Mouse (Mus musculus) layer of hippocampus, adult 6 months (tissue): ENCODE data around the gene Arrb1. TPM values are rescaled to one million over a fixed set of nuclear protein-coding genes. Genes with fewer than 3 reads are reported as not detected.

Source experiments
- long read RNA-seq, 2 experiments: library from polyadenylated mRNA; unstranded; transcript quantifications; one replicate each; pipeline ENCODE4 v2.0.0; 2019 to 2020
- microRNA-seq: library from miRNA; unstranded; fragments of <30 nt; microRNA quantifications from one replicate; pipeline ENCODE4 v1.2.0, GENCODE M21; 2020
- polyA plus RNA-seq: library from polyadenylated mRNA; unstranded; fragments of <200 nt; fragmentation: Nextera tagmentation; gene quantifications from 2 replicates; pipeline ENCODE4 v1.2.3, GENCODE M21; 2021

Arrb1 gene
- polyA plus RNA-seq, result 15.5 and 15.8 TPM in 2 replicates
- long read RNA-seq, experiment 1, partial matches to known transcripts, result 0 of 59 reads
- long read RNA-seq, experiment 1, other reads (novel, unspliced or antisense), result 59 of 59 reads
- long read RNA-seq, experiment 2, full-length matches to known transcripts, result 27 of 177 reads
- long read RNA-seq, experiment 2, partial matches to known transcripts, result 2 of 177 reads
- long read RNA-seq, experiment 2, other reads (novel, unspliced or antisense), result 148 of 177 reads

GRCm38 (mm10) chr7:99534901-99535735 lies at the start of gene Arrb1:
Gene Arrb1 (plus strand): TSS chr7:99535466.

GRCm38 (mm10) chr7:99626376-99627270 lies 91.4 kb downstream of the Arrb1 start, which contains the start of gene Tpbgl:
Gene Tpbgl (minus strand): TSS chr7:99627103.

Small RNA genes lying within 50 kb of the gene (microRNA-seq; reads per million reads assigned to microRNA genes)
- gene Mir326, result 1,141 reads per million, percentile 82 among the genes with 10 or more reads in this experiment

Other genes with a start within 250 kb of the Arrb1 start
- gene Serpinh1, start 182.2 kb upstream of the Arrb1 start, polyA plus RNA-seq, result 3.0 and 3.6 TPM in 2 replicates
- gene Gdpd5, start 154.1 kb upstream of the Arrb1 start, polyA plus RNA-seq, result 7.9 and 9.0 TPM in 2 replicates
- 0.48 and 1.0 TPM in 2 replicates for gene Klhl35, start 69.5 kb upstream of the Arrb1 start, polyA plus RNA-seq
- gene Rps3, start 51.7 kb upstream of the Arrb1 start, polyA plus RNA-seq, result 718 and 807 TPM in 2 replicates
- gene Tpbgl, start 91.6 kb downstream of the Arrb1 start, polyA plus RNA-seq, result 2.4 and 3.0 TPM in 2 replicates
- 5.2 TPM in 2 replicates for gene Slco2b1, start 175.9 kb downstream of the Arrb1 start, polyA plus RNA-seq
- not detected in 2 replicates for gene Olfr520, start 194.8 kb downstream of the Arrb1 start, polyA plus RNA-seq
- gene Olfr521, start 228.0 kb downstream of the Arrb1 start, polyA plus RNA-seq, result not detected in 2 replicates